Mouse (Mus musculus): ENCODE data around the gene 4930548H24Rik.

GRCm38 (mm10) chr5:31520556-31520955 lies 35.0 kb downstream of the 4930548H24Rik start:
- TF ChIP-seq CTCF (IDR thresholded peaks at IDR 0.05; ENCODE audit: low read depth) (no peak), EP300 (IDR thresholded peaks at IDR 0.05; ENCODE audit: low read depth) (no peak)
